Mouse (Mus musculus) heart, postnatal 0 days (tissue): ENCODE measurements at regions not wholly inside any gene's neighbourhood (a gene's known extent, or its start where the extent isn't known, plus 50 kb on each side); places are given as distances from the start of the nearest gene placed in this dataset.

Experiments used
- ATAC-seq: fragments of 200-750 bp; cut with Nextera tagmentation; 2 replicates; pipeline ENCODE4 v1.8.0; 2017; ENCODE audit warnings: low read depth, moderate number of reproducible peaks, moderate library complexity; ENCODE audit not compliant: insufficient read depth
- DNase-seq: peaks from one replicate; pipeline ENCODE4 v3.0.0-alpha.2; 2016; ENCODE audit warnings: low spot score
- H3K27ac ChIP-seq: fragments of 300-500 bp; sonication (generic); 2 replicates; pipeline ENCODE4 v1.5.1; 2014; ENCODE audit warnings: low read depth, mild to moderate bottlenecking
- H3K27me3 ChIP-seq: fragments of 300-500 bp; sonication (generic); 2 replicates; pipeline ENCODE4 v1.6.1; 2014; ENCODE audit warnings: low read length, mixed read lengths; ENCODE audit not compliant: control insufficient read depth, insufficient read depth
- H3K36me3 ChIP-seq: fragments of 300-500 bp; sonication (generic); replicated peaks from 2 replicates; pipeline ENCODE4 v1.6.1; 2014; ENCODE audit warnings: low read length, mixed read lengths; ENCODE audit not compliant: control insufficient read depth, insufficient read depth
- H3K4me1 ChIP-seq: fragments of 300-500 bp; sonication (generic); 2 replicates; pipeline ENCODE4 v1.6.1; 2014; ENCODE audit warnings: antibody characterized with exemption; ENCODE audit not compliant: control insufficient read depth, insufficient read depth
- H3K4me2 ChIP-seq: fragments of 300-500 bp; sonication (generic); 2 replicates; pipeline ENCODE4 v1.6.1; 2014; ENCODE audit warnings: low read depth, mild to moderate bottlenecking, low read length, moderate library complexity
- H3K4me3 ChIP-seq: fragments of 300-500 bp; sonication (generic); 2 replicates; pipeline ENCODE4 v1.5.1; 2014; ENCODE audit warnings: low read depth, low read length
- H3K9ac ChIP-seq: fragments of 300-500 bp; sonication (generic); replicated peaks from 2 replicates; pipeline ENCODE4 v1.6.1; 2014; ENCODE audit warnings: low read depth, low read length, mixed read lengths
- H3K9me3 ChIP-seq: fragments of 300-500 bp; sonication (generic); replicated peaks from 2 replicates; pipeline ENCODE4 v1.6.1; 2016; ENCODE audit warnings: low read length; ENCODE audit not compliant: control insufficient read depth
- CTCF ChIP-seq: IDR thresholded peaks from 2 replicates; pipeline ENCODE4 v1.5.1; 2016; ENCODE audit warnings: antibody characterized with exemption, control low read depth, low read depth
- EP300 ChIP-seq: IDR thresholded peaks from 2 replicates; pipeline ENCODE4 v1.6.1; 2016; ENCODE audit warnings: antibody characterized with exemption, low read depth
- WGBS: fragments of 180-500 bp; shearing (Covaris S2); extraction: QIAGEN DNeasy Blood & Tissue Kit; methylation state at CpG from one replicate; pipeline ENCODE4 v1.1.7; 2014; 5-methylcytosine and 5-hydroxymethylcytosine counted together

GRCm38 (mm10) chr14:97446793-97447192 lies 722.8 kb downstream of the Dach1 start:
- H3K27me3 ChIP-seq = no peaks in the 10 kb centered on the region
- TF ChIP-seq CTCF (peak; percentile 20), EP300 (no peak)
- H3K4me2 ChIP-seq = no peak overlapping the region
- no peaks in the 10 kb centered on the region for H3K4me1 ChIP-seq
- DNase-seq (no peak), ATAC-seq (no peak)
- no peak overlapping the region for H3K4me3 ChIP-seq
- WGBS = 86% methylated on average over 1 of the region's 1 CpGs
- H3K36me3 ChIP-seq = no peaks in the 10 kb centered on the region
- no peak overlapping the region for H3K9ac ChIP-seq
- no peak overlapping the region for H3K27ac ChIP-seq
- no peaks in the 10 kb centered on the region for H3K9me3 ChIP-seq

GRCm38 (mm10) chr14:97440326-97440725 lies 729.2 kb downstream of the Dach1 start:
- ATAC-seq (no peak), DNase-seq (no peak)
- Histone ChIP-seq H3K9ac (no peak overlapping the region), H3K4me2 (no peak overlapping the region), H3K4me3 (no peak overlapping the region), H3K4me1 (no peaks in the 10 kb centered on the region), H3K9me3 (no peaks in the 10 kb centered on the region), H3K36me3 (no peaks in the 10 kb centered on the region), H3K27me3 (no peaks in the 10 kb centered on the region), H3K27ac (no peak overlapping the region)
- TF ChIP-seq CTCF = no peak
- TF ChIP-seq EP300 = no peak
- WGBS = 56% methylated on average over 6 of the region's 6 CpGs

- Histone ChIP-seq H3K4me1 (no peaks in the 10 kb centered on the region), H3K4me2 (no peak overlapping the region), H3K27ac (no peak overlapping the region), H3K36me3 (no peaks in the 10 kb centered on the region), H3K27me3 (no peaks in the 10 kb centered on the region), H3K9ac (no peak overlapping the region), H3K4me3 (no peak overlapping the region), H3K9me3 (no peaks in the 10 kb centered on the region)
- 70% methylated on average over 4 of the region's 4 CpGs for whole genome bisulfite sequencing
- TF ChIP-seq EP300 (no peak), CTCF (no peak)
- ATAC-seq (no peak), DNase-seq (no peak)
These were observed 733.9 kb downstream of the Dach1 start for GRCm38 (mm10) chr14:97435453-97436233.

- DNase-seq (no peak), ATAC-seq (no peak)
- H3K9ac ChIP-seq = no peak overlapping the region
- WGBS = 89% methylated on average over 3 of the region's 3 CpGs
- no peaks in the 10 kb centered on the region for H3K4me1 ChIP-seq
- no peak overlapping the region for H3K4me2 ChIP-seq
- no peaks in the 10 kb centered on the region for H3K9me3 ChIP-seq
- H3K27ac ChIP-seq = no peak overlapping the region
- H3K36me3 ChIP-seq = no peaks in the 10 kb centered on the region
- no peak overlapping the region for H3K4me3 ChIP-seq
- TF ChIP-seq CTCF (no peak), EP300 (no peak)
- no peaks in the 10 kb centered on the region for H3K27me3 ChIP-seq
These were observed 738.3 kb downstream of the Dach1 start for GRCm38 (mm10) chr14:97431221-97431620.

- Histone ChIP-seq H3K36me3 (no peaks in the 10 kb centered on the region), H3K9ac (no peak overlapping the region), H3K9me3 (no peaks in the 10 kb centered on the region), H3K27ac (no peak overlapping the region), H3K4me2 (no peak overlapping the region), H3K27me3 (no peaks in the 10 kb centered on the region), H3K4me1 (no peaks in the 10 kb centered on the region), H3K4me3 (no peak overlapping the region)
- TF ChIP-seq EP300 (no peak), CTCF (no peak)
- DNase-seq = no peak
- 39% methylated on average over 3 of the region's 3 CpGs for WGBS
- no peak for ATAC-seq
These were observed 766.3 kb downstream of the Dach1 start for GRCm38 (mm10) chr14:97403176-97403795.
